Mouse (Mus musculus) urinary bladder, postnatal 0 days (tissue): ENCODE results near the gene Krt83. TPM values are rescaled to one million over a fixed set of nuclear protein-coding genes. Genes with fewer than 3 reads are reported as not detected.

ENCODE experiments used
- polyA plus RNA-seq: library from polyadenylated mRNA; unstranded; fragments of >200 nt; fragmentation: Nextera tagmentation; extraction: Ambion mirVana; gene quantifications from 2 replicates; pipeline ENCODE4 v1.2.1, GENCODE M21; 2015

The Krt83 gene
- 0.51 TPM in 1 of 2 replicates, not detected in the other for polyA plus RNA-seq

GRCm38 (mm10) chr15:101491431-101491830 lies at the start of gene Krt83:
TSS of gene Krt83 (minus strand) at chr15:101491512.

GRCm38 (mm10) chr15:101532720-101533119 lies 41.4 kb upstream of the Krt83 start, which contains the start of gene Krt84:
TSS of gene Krt84 (minus strand) at chr15:101532820.

GRCm38 (mm10) chr15:101517161-101517560 lies 25.8 kb upstream of the Krt83 start, which contains the start of gene Gm49425:
TSS of gene Gm49425 (minus strand) at chr15:101517261.

DNA sequence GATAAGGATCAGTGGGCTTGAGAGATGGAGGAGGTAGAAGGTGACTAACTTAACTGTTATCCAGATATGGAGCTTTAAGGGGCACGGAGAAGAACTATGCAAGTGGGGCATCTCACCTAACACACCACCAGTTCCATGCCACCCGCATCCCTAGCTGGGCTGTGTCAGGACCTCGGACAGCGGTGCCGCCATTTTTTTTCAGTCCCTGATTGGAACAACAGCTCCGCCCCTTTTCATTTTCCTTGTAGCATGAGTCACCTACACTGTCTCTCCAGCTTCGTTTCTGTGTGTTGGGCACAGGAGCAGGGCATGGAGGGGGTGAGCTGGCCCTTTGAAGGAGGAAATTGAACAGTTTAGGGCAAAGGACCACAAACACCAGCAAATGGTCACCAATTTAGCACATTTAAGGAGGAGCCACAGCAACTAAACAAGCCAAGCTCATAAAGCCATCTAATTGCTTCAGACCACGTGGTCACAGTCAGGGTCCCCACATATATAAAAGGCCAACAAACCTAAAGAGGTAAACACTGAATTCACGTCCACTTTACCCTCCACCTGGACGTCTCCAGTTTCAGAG lies 18.3 kb downstream of the Krt83 start, which contains the start of gene Krt86:
Gene Krt86, plus strand, starts transcription at position 527 of the 577 bp plus-strand sequence.

DNA sequence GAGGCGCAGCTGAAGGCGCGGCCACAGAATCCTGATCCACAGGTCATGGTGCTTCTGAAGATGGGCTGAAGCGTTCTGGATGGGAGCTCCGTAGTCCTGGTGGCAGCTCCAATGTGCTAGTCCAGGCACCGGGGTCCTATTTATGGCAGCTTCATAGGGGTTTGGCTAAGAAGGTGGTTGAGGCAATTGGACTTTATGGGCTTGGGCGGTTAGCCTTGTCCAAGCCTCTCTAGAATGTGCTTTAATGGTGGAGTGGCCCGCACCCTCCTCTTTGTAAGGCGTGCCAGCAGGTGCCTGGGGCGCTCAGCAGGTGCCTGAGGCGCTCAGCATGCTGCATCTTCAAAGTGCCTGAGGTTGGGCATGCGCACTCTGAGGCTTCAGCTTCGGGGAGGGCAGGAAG lies 27.7 kb downstream of the Krt83 start, which contains the start of gene Krt81:
Gene Krt81, minus strand, starts transcription at position 101 of the 400 bp plus-strand sequence.

DNA sequence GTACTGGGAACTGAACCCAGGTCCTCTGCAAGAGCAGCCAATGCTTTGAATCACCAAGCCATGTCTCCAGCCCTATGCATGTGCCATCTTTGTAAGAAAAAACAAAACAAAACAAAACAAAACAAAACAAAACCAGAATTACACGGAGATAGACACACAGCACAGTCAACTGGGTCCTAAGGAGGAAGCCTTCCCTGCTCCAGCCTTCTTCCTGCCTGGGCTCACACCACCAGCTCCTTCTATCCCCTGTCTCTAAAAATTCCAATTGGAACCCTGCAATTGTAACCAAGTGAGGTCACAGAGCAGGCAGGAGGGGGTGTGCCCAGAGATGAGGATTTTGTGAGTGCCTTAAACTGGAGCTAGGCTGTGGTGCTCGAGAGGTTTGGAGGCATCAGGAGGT lies 43.9 kb downstream of the Krt83 start, which contains the start of gene Krt88:
Gene Krt88, plus strand, starts transcription at position 301 of the 400 bp plus-strand sequence.

GRCm38 (mm10) chr15:101438555-101438954 lies 52.8 kb downstream of the Krt83 start, which contains the start of gene Krt87:
TSS of gene Krt87 (minus strand) at chr15:101438804.

Other genes with a start within 250 kb of the Krt83 start
- 14.3 and 20.2 TPM in 2 replicates for gene Nr4a1, start 237.2 kb downstream of the Krt83 start, polyA plus RNA-seq
- 40.7 and 49.5 TPM in 2 replicates for gene Atg101, start 207.2 kb downstream of the Krt83 start, polyA plus RNA-seq
- 5.5 and 11.7 TPM in 2 replicates for gene 6030408B16Rik, start 198.3 kb downstream of the Krt83 start, polyA plus RNA-seq
- gene Krt80, start 121.3 kb downstream of the Krt83 start, polyA plus RNA-seq, result 4.7 and 4.8 TPM in 2 replicates
- gene Krt7, start 80.5 kb downstream of the Krt83 start, polyA plus RNA-seq, result 659 and 724 TPM in 2 replicates
- gene Krt87, start 52.7 kb downstream of the Krt83 start, polyA plus RNA-seq, result 0.05 and 0.11 TPM in 2 replicates
- gene Krt88, start 43.8 kb downstream of the Krt83 start, polyA plus RNA-seq, result not detected in 2 replicates
- not detected in 2 replicates for gene Krt81, start 27.8 kb downstream of the Krt83 start, polyA plus RNA-seq
- not detected in 2 replicates for gene Krt86, start 18.0 kb downstream of the Krt83 start, polyA plus RNA-seq
- gene Gm49425, start 25.7 kb upstream of the Krt83 start, polyA plus RNA-seq, result not detected in 2 replicates
- gene Krt84, start 41.3 kb upstream of the Krt83 start, polyA plus RNA-seq, result 0.06 TPM in 1 of 2 replicates, not detected in the other
- gene Krt82, start 59.2 kb upstream of the Krt83 start, polyA plus RNA-seq, result not detected in 2 replicates
- 0.43 and 1.2 TPM in 2 replicates for gene Krt90, start 71.4 kb upstream of the Krt83 start, polyA plus RNA-seq
- gene Krt75, start 82.4 kb upstream of the Krt83 start, polyA plus RNA-seq, result 0.04 and 0.13 TPM in 2 replicates
- not detected in 2 replicates for gene Gm5414, start 136.7 kb upstream of the Krt83 start, polyA plus RNA-seq
- gene Gm5478, start 155.9 kb upstream of the Krt83 start, polyA plus RNA-seq, result not detected in 2 replicates
- 0.21 TPM in 1 of 2 replicates, not detected in the other for gene Krt6b, start 188.8 kb upstream of the Krt83 start, polyA plus RNA-seq
- 2.0 and 4.7 TPM in 2 replicates for gene Krt6a, start 202.8 kb upstream of the Krt83 start, polyA plus RNA-seq
- gene Krt5, start 221.4 kb upstream of the Krt83 start, polyA plus RNA-seq, result 247 and 260 TPM in 2 replicates